Mouse (Mus musculus) naive thymus-derived CD4-positive, alpha-beta T cell, adult 2 months (primary cell): ENCODE data around the gene Tor4a.
A peak's percentile ranks its signal among the peaks of the same experiment; 100 is the strongest.

Experiments used
- DNase-seq: peaks from one replicate; pipeline ENCODE4 v3.0.0-alpha.2; 2011; ENCODE audit warnings: low read depth

Gene Tor4a

GRCm38 (mm10) chr2:25170326-25171100 is 26.2 kb downstream of the Tor4a start:
- DNase-seq, result peak; percentile 53

DNA sequence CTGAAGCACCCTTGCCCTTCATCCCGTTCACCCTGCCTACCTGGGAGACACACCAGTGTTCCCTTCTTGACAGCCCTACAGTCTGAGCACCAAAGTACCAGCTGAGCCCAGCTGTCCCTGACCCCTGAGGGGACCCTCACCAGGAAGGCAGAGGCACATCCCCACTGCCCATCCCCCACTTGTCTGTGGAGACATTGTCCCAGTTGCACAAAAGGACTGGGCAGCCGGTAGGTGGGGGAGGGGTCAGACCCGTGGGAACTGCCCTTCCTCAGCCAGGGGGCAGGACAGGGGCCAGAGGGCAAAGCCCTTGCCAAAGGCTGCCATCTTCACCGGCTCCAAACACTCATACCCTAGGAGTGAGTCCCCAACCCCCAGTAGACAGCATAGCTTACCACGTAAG is 26.9 kb downstream of the Tor4a start:
- no peak for DNase-seq

- DNase-seq, result no peak
These were observed 28.1 kb downstream of the Tor4a start for GRCm38 (mm10) chr2:25168665-25168978.

DNA sequence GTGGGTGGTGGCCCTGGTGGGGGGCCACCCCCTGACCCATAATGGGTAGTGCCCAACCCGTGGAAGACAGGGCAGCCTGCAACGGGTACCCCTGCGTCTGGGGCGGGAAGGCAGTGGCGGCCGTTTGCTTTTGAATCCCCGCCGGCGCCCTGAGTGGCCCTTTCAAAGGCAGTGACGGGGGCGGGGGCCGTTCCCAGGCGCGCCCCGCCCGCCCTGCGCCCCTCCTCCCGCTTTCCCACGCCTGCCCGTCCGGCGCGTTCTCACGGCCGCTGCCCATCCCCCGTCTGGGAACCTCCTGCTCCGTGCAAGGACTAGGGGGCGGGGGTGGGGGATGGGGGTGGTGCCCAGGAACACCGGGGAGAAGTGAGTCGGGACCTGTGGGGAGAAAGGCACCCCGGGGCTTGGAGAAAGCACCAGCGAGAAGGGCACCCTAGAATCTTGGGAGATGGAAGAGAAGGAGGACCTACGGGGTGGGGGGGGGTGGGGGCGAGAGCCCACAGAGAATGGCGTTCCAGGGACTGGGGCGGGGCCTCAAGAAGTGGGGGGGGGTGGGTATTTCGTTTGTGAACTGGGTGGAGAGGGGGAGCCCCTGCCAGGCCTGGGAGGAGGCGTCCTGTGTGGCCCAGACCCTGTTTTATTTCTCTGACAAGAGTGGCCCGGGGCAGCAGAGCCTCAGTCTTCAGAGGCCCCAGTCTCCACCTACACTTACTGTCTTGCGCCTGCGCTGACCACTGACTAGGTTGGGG is 28.6 kb downstream of the Tor4a start:
- no peak for DNase-seq

GRCm38 (mm10) chr2:25167481-25167880 is 29.2 kb downstream of the Tor4a start:
- DNase-seq, result no peak

DNA sequence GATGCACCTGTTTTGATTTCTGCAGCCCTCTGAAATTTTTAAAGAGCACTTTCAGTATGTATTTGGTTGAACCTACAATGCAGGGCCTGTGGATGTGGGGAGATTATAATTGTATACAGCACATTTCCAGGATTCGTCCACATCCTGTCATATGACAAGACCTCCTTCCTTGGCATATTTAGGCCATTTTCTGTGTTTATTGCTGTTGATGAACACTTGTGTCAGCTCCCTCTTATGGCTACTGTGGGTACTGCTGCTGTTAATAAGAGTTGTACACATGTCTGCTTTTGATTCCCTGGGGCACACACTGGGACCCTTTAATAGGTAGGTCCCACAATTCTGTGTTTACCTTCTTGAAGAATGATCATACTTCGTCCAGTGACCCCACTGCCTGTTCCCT is 39.0 kb downstream of the Tor4a start:
- DNase-seq, result peak; percentile 84

GRCm38 (mm10) chr2:25156990-25157389 is 39.7 kb downstream of the Tor4a start:
- DNase-seq, result peak; percentile 47

DNA sequence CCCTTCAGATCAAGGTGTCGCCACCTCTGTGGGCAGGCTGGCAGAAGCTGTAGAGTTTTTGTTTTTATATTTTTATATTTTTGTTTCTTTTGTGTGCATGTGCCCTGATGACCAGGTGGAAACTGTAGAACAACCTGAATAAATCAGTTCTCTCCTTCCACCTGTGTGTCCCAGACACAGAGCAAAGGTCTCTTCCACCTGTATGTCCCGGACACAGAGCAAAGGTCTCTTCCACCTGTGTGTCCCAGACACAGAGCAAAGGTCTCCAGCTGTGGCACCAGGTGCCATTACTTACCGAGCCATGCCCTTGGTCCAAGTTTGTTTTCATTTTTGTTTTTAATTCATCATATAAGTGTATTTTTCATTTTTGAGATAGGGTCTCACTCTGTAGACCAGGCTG is 40.5 kb downstream of the Tor4a start:
- no peak for DNase-seq

GRCm38 (mm10) chr2:25151280-25151956 is 45.3 kb downstream of the Tor4a start:
- no peak for DNase-seq

DNA sequence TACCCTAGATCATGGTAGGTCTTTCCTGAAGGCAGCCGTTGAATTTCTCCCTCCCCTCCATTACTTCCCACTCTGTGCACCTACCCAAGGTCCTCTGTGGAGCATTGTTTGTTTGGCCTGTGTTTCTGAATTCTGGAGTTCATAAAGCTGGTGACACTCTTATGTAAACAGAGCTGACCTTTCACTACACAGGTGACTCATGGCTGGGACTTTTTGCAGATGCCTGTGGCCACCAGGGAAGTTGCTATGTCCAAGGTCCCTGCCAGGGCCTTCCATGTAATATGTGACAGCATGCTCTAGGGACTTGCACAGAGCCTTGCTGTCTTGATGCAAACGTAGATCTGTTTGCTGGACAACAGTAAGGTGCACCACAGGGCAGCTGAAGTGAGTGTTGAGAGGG is 47.0 kb downstream of the Tor4a start:
- DNase-seq, result no peak

GRCm38 (mm10) chr2:25147892-25148291 is 48.8 kb downstream of the Tor4a start:
- no peak for DNase-seq

- DNase-seq, result no peak
These were observed 49.3 kb downstream of the Tor4a start for GRCm38 (mm10) chr2:25147398-25147797.

- no peak for DNase-seq
These were observed 51.3 kb downstream of the Tor4a start for GRCm38 (mm10) chr2:25145346-25145745.
